Mouse (Mus musculus) heart, postnatal 4 days (tissue): Measurements from ENCODE around the gene Gucy2g. TPM values are rescaled to one million over a fixed set of nuclear protein-coding genes. Genes with fewer than 3 reads are reported as not detected.
A peak's percentile ranks its signal among the peaks of the same experiment; 100 is the strongest.

Source experiments
- DNase-seq: peaks from one replicate; pipeline ENCODE4 v3.0.0; 2021
- total RNA-seq, 2 experiments: library from RNA; stranded (reverse); gene quantifications; 2 replicates each; pipeline ENCODE4 v1.2.3; 2021

Gene Gucy2g
- total RNA-seq, 2 experiments from 2014 or later, result not detected

DNA sequence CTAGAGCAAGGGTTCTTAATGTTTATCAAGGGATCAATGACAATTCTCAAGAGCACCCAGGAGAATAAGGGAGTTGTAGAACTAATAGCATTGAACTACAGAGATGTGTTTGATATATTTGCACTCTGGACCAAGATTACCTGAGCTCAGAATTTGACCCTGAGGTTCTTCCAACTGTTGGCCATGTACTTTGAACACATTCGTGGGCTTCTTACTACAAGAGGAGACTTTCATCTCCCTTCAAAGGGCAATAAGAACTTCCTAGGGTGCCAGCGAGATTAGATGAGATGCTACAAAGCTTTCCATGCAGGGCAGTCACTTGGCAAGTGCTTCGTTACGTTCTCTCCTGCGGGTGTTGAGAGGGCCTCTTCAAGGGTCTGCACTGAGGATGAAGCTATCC lies 6.5 kb upstream of the Gucy2g start:
- DNase-seq, result no peak

GRCm38 (mm10) chr19:55244791-55245231 lies 3.8 kb upstream of the Gucy2g start:
- DNase-seq, result peak; percentile 86

DNA sequence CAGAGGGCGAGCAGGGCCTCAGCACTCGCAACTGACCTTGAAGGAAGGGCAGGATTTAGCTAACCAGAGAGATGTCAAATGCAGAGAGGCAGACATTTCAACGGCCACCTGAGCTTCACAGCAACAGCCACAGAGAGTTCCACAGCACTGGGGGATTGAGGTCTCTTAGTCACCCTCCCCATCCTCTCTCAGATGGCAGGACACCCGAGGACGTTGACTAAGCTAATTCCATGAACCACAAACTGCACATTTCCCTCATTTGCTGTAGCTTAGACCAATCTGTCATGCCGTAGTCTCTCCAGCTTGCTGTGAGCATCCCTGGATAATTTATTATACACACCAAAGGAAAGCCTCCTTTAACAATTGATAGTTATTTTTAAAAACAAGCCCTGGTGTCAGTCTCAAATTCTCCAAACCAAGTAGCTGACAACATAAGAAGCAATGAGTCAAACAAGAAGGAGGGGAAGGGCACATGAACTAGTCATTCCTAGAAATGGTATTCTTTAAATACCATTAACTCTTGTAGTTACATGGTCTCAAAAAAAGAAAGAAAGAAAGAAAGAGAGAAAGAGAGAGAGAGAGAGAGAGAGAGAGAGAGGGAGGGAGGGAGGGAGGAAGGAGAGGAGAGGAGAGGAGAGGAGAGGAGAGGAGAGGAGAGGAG lies 1.1 kb downstream of the Gucy2g start:
- no peak for DNase-seq

GRCm38 (mm10) chr19:55236564-55236963 lies 4.5 kb downstream of the Gucy2g start:
- DNase-seq, result no peak

DNA sequence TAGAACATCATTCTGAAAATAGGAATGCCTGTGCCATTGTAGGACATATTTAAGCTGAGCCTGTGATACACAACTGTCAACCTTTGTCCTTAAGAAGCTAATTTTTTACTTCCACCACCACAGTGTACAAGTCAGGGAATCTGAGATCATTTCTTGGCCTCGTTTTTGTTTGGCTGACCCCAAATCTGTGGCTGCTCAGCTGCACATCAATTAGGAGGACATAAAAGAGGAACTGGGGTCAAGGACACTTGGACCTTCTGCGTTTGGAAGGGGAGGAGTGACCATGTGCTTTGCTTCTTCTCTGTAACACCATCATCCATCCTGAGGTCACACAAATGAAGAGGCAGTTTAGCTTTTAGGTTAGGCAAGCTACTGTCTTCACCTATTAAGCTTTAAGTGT lies 5.0 kb downstream of the Gucy2g start:
- DNase-seq, result no peak

- peak; percentile 42 for DNase-seq
Measured at GRCm38 (mm10) chr19:55232136-55232535, 8.9 kb downstream of the Gucy2g start.

- no peak for DNase-seq
Measured at GRCm38 (mm10) chr19:55231081-55231480, 10.0 kb downstream of the Gucy2g start.

GRCm38 (mm10) chr19:55227135-55227534 lies 13.9 kb downstream of the Gucy2g start:
- DNase-seq, result no peak

- no peak for DNase-seq
Measured at GRCm38 (mm10) chr19:55226621-55227020, 14.4 kb downstream of the Gucy2g start.

DNA sequence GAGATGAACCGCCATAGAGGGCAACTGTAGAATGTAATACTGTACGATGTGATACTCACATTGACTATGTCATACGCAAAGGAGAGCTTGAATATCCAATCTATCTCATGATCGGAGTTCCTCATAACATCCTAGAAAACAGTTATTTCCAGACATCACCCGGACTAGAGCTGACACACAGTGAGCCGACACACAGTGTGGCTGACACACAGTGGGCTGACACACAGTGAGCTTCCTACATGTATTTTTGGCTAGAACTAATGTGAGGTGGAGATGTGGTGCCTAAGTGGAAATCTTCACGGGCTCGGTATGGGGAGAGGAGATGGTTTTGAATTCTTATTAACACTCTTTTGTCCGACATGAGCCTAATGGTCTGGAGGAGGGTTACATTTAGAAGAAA lies 18.8 kb downstream of the Gucy2g start:
- no peak for DNase-seq

DNA sequence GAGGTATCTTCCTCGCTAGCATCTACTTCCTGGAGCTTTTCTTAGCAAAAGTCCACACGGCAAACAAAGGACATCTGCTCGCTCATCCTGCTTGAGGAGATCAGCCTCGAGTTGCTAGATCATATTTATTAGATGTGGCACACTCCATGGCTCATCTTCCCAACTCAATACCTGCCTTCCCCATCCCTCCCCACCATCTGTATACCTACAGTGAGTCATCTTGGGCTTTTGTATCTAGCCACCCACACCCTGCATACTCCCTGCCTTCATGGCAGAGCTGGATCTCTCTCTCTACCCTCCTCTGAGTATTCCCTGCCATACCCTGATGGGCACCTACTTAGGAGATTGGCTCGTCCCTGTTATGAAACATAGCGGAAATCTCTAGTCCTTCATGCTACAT lies 19.8 kb downstream of the Gucy2g start:
- no peak for DNase-seq

DNA sequence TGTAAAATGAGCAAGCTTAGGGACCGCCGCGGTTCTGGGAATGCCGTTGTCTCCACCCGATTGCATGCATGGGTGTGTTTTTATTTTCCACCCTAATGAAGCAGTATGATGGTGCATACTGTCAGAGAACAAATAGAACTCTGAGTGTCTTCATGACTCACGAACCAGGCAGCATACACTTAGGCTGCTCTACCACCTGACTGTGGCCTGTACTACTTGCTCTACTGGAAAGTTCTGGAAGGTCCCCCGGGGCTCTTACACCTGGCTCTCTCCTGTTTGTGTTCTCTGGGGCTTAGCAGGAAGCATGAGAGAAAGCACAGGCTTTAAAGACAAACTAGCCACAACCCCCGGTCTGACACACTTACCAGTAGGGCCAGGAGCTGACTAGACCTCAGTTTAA lies 21.7 kb downstream of the Gucy2g start:
- DNase-seq, result no peak

- no peak for DNase-seq
Measured at GRCm38 (mm10) chr19:55218741-55219221, 22.3 kb downstream of the Gucy2g start.

DNA sequence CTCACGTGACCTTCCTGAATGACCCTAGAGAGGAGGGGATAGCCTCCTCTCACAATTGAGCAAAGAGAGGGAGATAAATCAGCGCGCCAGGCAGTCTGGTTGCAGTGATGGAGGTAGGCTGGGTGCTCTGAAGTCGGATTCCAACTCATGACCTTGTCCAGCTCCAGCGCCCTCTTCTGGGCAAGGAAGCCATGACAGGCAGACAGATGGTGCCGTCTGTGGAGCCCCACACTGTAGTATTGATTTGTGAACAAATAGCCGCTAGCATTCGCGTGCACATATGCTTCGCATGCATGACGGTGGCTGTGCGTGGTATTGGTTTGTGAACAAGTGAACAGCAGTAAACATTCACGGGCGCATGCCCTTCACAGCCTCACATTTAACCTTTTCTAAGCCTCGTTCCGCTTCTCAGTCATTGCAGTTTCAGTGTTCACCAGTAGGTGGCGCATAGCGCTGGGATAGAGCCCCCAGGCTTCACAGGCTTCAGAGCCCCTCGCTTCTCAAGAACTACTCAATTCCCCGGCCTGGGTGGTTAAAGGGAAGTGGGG lies 22.8 kb downstream of the Gucy2g start:
- DNase-seq, result peak; percentile 92

GRCm38 (mm10) chr19:55217365-55217764 lies 23.7 kb downstream of the Gucy2g start:
- no peak for DNase-seq

- no peak for DNase-seq
Measured at GRCm38 (mm10) chr19:55216876-55217275, 24.2 kb downstream of the Gucy2g start.

- no peak for DNase-seq
Measured at GRCm38 (mm10) chr19:55213617-55214340, 27.3 kb downstream of the Gucy2g start.

- no peak for DNase-seq
Measured at GRCm38 (mm10) chr19:55211698-55212097, 29.3 kb downstream of the Gucy2g start.

GRCm38 (mm10) chr19:55209084-55209483 lies 32.0 kb downstream of the Gucy2g start:
- no peak for DNase-seq

GRCm38 (mm10) chr19:55208654-55209053 lies 32.4 kb downstream of the Gucy2g start:
- DNase-seq, result no peak

DNA sequence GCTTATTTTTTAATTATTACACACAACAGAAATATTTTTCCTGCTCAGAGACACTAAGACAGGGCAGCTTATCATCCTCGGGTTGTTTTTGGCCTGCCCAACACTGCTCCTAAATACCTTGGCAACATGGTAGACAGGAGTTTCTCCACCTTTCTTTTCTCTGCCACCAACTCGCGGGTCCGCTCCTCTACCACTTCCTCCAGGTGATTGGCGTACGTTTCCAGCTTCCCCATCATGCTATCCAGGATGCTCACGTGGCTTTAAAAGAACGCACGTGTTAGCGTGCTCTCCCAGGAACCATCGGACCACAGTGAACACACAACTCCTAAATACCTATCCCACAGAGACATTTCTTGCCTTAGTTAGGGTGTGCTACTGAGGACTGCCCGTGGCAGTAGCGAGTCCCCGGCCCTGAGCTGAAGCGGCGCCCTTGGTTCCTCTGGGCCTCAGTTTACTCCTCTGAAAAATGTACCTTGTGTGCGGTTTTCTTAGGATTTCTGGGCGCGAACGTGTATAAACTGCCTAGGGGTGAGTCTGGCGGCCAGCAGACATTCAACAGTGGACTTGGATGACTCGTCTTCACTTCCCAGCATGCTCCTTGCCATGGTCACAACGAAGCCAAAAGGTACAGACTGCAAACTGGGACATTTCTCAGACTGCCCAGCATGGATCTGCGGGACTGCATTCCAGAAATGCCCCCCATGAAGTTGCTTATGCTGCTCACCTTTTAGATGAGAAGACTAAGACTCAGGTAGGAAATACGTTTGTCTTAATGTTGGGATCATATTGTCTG lies 33.1 kb downstream of the Gucy2g start:
- no peak for DNase-seq

DNA sequence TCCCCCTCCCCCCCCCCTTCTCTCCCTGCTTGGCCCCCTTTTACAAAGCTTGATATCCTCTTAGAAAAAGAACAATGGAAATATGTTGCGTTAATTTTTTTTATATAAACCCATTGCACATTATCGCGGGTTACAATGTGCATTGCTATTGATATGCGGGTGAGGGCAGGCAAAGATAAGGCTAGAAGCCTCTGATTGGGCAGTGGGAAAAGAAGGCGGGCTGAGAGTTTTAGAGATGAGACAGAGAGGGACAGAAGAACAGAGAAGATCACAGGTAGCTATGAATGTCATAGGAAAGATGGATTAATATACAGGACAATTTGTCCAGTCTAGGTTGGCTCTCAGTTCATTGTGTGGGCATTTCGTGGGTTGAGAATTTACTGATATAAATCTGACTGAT lies 33.8 kb downstream of the Gucy2g start:
- no peak for DNase-seq
